Mouse (Mus musculus): Measurements from ENCODE around the gene Nup133. TPM values are rescaled to one million over a fixed set of nuclear protein-coding genes. Genes with fewer than 3 reads are reported as not detected.

The Nup133 gene
- total RNA-seq (2023), result 10 to 100 TPM; 16.5 to 19.6 TPM

GRCm38 (mm10) chr8:123948942-123949685 lies at the start of gene Nup133:
TSS of gene Nup133 (minus strand) at chr8:123949265.

GRCm38 (mm10) chr8:123982826-123983400 lies 33.8 kb upstream of the Nup133 start, which contains the start of gene Abcb10:
TSS of gene Abcb10 (minus strand) at chr8:123983122.

GRCm38 (mm10) chr8:123894502-123895097 lies 54.5 kb downstream of the Nup133 start, which contains the start of gene Acta1:
TSS of gene Acta1 (minus strand) at chr8:123894751.

DNA sequence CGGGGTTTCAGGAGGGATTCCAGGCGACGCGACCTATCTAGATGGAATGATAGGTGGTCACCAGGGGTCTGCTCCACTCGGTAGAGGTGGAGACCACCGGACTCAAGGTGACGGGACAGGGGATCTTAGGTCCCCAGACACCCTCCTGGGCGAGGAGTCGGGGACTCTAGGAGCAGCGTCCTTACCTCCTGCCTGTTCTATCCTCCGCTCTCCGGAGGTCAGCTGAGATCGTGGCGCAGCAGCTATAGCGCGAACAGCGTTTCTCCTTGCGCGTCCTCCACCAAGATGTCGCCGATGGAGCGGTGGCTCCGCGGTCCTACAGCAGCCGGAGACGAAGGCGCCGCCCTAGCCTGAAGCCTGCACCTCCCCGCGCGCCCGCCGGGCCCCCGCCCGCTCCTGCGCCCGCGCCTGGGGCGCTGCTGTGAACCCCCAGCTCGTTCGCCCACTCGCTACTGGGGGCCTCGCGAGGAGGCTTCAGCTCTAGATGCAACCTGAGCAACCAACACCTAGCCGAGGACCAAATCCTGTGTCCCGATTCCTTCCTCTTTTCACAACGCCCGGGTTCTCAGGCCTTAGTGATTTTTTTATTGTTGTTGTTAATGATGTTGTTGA lies 89.3 kb downstream of the Nup133 start, which contains the start of gene Ccsap:
Ccsap (minus strand) TSS at position 562 of the 612 bp plus-strand sequence.

Other genes starting within 250 kb of the Nup133 start
- under 1 TPM in 1 of 2 experiments, not detected in 1; 0.71 TPM for gene Rab4a, start 143.3 kb downstream of the Nup133 start, total RNA-seq (2023)
- gene Ccsap, start 89.1 kb downstream of the Nup133 start, total RNA-seq (2023), result 1 to 10 TPM; 5.4 to 5.8 TPM
- 1 to 10 TPM; 1.7 to 2.7 TPM for gene Acta1, start 54.5 kb downstream of the Nup133 start, total RNA-seq (2023)
- gene Abcb10, start 33.9 kb upstream of the Nup133 start, total RNA-seq (2023), result 10 to 100 TPM; 10.3 to 19.7 TPM
- gene Taf5l, start 72.1 kb upstream of the Nup133 start, total RNA-seq (2023), result 10 to 100 TPM; 15.3 to 15.7 TPM
- gene Urb2, start 72.2 kb upstream of the Nup133 start, total RNA-seq (2023), result 1 to 10 TPM; 6.1 to 6.5 TPM

Measured in neutrophil, adult 59 days (primary cell).